Mouse (Mus musculus) spleen, adult 18-20 months (tissue): ENCODE data around the gene Gadd45b.
A peak's percentile ranks its signal among the peaks of the same experiment; 100 is the strongest.

Experiments
- DNase-seq, 2 experiments: peaks; one replicate each; pipeline ENCODE4 v3.0.0; 2022; ENCODE audit warnings: mixed read lengths in 2 of 2

The Gadd45b gene

GRCm38 (mm10) chr10:80909375-80910162, 20.3 kb upstream of the Gadd45b start:
- no peak for DNase-seq

GRCm38 (mm10) chr10:80911354-80911753, 18.5 kb upstream of the Gadd45b start:
- DNase-seq, result no peak

- DNase-seq, result no peak
These were observed 18.0 kb upstream of the Gadd45b start for GRCm38 (mm10) chr10:80911891-80912290.

- no peak for DNase-seq
These were observed 16.4 kb upstream of the Gadd45b start for GRCm38 (mm10) chr10:80913364-80914011.

- DNase-seq, result no peak
These were observed 15.6 kb upstream of the Gadd45b start for GRCm38 (mm10) chr10:80914253-80914656.

- DNase-seq, result no peak
These were observed 14.6 kb upstream of the Gadd45b start for GRCm38 (mm10) chr10:80915260-80915659.

DNA sequence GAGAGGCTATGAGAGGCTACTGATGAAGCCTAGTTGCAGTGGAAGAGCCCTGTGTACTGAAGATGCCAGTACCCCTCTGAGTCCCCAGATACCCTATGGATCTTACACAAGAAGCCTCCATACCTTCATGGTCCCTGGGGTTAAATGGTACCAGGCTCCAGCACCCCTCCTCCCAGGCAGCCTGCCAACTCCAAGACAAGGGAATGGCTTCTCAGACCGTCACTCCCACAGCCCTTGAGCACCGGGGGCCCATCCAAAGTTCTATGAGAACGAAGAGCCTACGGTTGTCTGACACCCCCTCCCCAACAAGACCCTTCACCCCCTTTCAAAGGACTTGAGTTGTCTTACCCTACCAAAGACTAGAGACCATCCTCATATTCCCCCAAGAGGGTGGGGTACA, 14.1 kb upstream of the Gadd45b start:
- DNase-seq, result no peak

- DNase-seq, result no peak
These were observed 12.5 kb upstream of the Gadd45b start for GRCm38 (mm10) chr10:80917336-80917778.

- DNase-seq, result peak; percentile 36 to 60
These were observed 12.0 kb upstream of the Gadd45b start, which contains the start of gene Lmnb2 for GRCm38 (mm10) chr10:80917779-80918434. TSS of gene Lmnb2 (minus strand) at chr10:80918245.

DNA sequence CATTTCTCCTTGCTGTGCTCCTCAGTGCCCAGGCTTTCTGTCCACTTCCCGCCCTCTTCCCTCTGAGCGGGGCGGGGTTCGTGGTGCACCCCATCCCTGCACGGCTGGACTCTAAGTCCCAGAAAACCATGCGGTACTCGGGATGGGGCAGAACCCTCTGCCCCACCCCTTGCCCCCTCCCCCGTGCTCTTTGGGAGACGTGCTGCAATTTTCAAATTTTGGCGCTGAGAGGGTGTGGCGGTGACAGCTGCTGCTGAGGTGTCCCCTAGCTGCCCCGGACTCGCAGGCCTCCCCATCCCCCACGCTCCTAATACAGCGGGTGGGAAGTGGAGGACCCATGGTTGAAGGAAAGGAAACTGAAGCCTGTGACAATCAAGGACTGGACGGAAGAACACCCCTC, 8.0 kb upstream of the Gadd45b start:
- DNase-seq, result no peak

GRCm38 (mm10) chr10:80925472-80925871, 4.4 kb upstream of the Gadd45b start:
- DNase-seq, result no peak

- DNase-seq, result peak; percentile 75 to 89
These were observed 1.1 kb upstream of the Gadd45b start for GRCm38 (mm10) chr10:80928586-80929298.

DNA sequence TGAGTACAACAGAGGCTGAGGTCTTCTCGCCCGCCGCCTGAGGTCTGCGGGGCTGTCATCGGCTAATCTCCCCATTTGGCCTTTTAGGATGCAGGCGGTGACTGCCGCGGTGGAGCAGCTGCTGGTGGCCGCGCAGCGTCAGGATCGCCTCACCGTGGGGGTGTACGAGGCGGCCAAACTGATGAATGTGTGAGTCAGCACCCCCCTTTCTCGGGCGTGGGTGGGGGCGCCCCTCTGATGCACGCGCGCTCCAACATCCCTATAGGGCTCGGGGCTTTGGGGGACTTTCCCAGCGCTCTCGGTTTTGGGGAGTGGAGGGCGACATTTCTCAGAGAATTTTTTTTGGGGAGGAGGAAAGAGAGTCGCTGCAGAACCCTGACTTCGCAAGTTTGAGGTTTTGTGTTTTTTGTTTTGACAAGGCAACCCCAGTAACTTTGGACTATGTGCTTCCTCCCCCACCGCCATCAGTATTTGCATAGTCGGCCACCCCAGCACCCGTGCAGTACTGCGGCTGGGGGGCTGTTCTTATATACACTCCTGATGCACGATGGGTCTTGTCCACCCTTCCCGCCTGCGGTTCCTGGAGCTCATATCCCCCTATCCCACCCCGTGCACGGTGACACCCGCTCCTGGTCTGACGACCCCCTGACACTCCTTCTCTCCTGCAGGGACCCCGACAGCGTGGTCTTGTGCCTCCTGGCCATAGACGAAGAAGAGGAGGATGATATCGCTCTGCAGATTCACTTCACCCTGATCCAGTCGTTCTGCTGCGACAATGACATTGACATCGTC, 684 bp downstream of the Gadd45b start:
- peak; percentile 45 to 62 for DNase-seq

DNA sequence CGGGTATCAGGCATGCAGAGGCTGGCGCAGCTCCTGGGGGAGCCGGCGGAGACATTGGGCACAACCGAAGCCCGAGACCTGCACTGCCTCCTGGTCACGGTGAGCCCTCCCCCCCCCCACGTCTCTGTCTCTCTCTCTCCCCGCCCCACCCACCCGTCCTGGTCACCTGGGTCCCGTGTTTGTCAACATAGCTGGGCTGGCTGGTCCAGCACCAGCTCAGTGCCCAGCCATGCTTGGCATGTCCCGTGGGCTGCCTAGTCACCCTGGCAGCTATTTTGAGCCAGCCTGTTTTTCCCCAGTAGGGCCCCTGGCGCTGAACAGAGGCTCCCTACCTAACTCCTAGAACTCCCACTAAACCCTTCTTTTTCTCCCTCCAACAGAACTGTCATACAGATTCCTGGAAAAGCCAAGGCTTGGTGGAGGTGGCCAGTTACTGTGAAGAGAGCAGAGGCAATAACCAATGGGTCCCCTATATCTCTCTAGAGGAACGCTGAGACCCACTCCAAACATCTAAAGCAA, 1.3 kb downstream of the Gadd45b start:
- DNase-seq, result no peak

- no peak for DNase-seq
These were observed 1.8 kb downstream of the Gadd45b start for GRCm38 (mm10) chr10:80931695-80932094.

- no peak for DNase-seq
These were observed 2.3 kb downstream of the Gadd45b start for GRCm38 (mm10) chr10:80932206-80932605.

DNA sequence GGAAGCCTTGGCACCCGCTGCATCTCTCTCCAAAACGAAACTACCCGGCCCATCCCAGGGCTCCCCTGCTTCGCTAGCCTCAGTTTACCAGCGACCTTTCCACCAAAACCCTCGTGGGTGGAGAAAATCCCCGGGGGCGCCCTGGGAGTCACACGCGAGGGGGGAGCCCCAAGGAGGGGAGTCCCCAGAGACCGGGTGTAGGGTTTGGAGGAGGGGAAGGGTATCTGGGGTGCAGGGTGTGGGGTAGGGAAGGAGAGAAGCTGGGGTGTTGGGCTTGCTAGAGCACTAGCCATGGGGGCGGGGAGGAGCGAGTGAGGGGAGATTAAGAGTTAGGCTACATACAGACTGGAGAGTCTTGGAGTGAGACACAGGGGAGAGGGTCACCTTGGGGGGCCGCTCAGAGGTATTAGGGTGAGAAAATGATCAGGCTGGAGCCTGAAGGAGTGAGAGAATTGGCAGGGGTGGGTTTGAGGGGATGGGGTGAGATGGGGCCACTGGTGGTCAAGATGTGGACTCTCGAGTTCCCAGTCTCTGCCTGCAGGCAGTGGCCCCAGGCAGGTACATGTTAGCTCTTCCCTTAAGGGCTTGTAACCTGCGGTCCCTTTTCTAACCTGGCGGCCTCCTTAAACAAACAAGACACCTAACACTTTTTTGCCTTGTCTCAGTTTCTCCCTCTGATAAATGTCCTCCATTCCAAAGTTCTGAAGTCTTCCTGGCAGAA, 3.0 kb downstream of the Gadd45b start:
- no peak for DNase-seq

DNA sequence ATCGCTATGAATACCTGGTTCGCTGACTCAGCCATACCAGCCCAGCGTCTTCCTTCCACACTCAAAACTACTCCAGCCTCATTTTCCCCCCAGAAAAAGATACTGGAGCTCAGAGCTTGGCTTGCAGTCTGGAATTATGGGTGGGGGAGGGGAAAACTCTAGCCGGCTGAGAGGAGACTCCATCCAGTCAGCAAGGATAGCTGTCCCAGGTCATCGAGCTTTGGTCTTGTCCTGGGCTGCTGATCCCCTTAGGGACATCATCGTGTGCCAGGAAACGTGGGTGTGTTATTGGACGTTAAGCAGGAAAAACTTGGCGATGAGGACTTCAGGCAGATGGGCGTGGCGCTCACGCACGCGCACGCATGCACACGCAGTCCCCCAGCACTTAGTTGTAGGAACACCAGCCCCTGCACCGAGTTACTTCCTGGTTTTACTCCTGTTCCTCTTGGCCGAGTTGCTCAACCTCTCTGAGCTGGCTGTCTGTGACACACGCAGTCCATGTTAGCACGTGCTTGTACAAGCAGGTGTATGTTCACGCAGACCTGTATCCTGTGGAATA, 3.6 kb downstream of the Gadd45b start:
- DNase-seq, result peak; percentile 32 to 49

- DNase-seq, result no peak
These were observed 4.5 kb downstream of the Gadd45b start for GRCm38 (mm10) chr10:80934136-80934985.

- DNase-seq, result no peak
These were observed 5.4 kb downstream of the Gadd45b start for GRCm38 (mm10) chr10:80935241-80935640.
